Mouse (Mus musculus): ENCODE results near the gene Asic4. TPM values are rescaled to one million over a fixed set of nuclear protein-coding genes. Genes with fewer than 3 reads are reported as not detected.

Asic4 gene
- polyA plus RNA-seq, 1 experiment from 2014 or later, result 16.6 TPM

- Histone ChIP-seq H3K9me3 (ENCODE audit: control insufficient read depth, low read length) (no peaks in the 10 kb centered on the region), H3K4me1 (ENCODE audit: control insufficient read depth, insufficient read depth, low read length) (0 out of 2 replicates have a peak, but pooled peaks cover 5% of the 10 kb centered on the region), H3K9ac (replicated peaks; ENCODE audit: low read length) (no peak overlapping the region), H3K27ac (replicated peaks; ENCODE audit: low read depth, low read length) (no peak overlapping the region), H3K4me3 (replicated peaks; ENCODE audit: low read depth, low read length) (no peak overlapping the region), H3K4me2 (ENCODE audit: low read length) (no peak overlapping the region), H3K36me3 (ENCODE audit: control insufficient read depth, insufficient read depth, low read length) (peaks cover 37% of the 10 kb centered on the region), H3K27me3 (ENCODE audit: control insufficient read depth, insufficient read depth, low read length) (0 out of 2 replicates have a peak, but pooled peaks cover 5% of the 10 kb centered on the region)
- no peak for ATAC-seq (ENCODE audit: low FRiP score, low TSS enrichment)
- DNase-seq, result no peak
- WGBS, result 86% methylated on average over 7 of the region's 7 CpGs
Measured at GRCm38 (mm10) chr1:75499441-75499840, 49.2 kb downstream of the Asic4 start.

- H3K4me2 ChIP-seq (ENCODE audit: low read length), result no peak overlapping the region
- H3K27me3 ChIP-seq (ENCODE audit: control insufficient read depth, insufficient read depth, low read length), result 0 out of 2 replicates have a peak, but pooled peaks cover 5% of the 10 kb centered on the region
- H3K4me3 ChIP-seq (replicated peaks; ENCODE audit: low read depth, low read length), result no peak overlapping the region
- WGBS, result 96% methylated on average over 9 of the region's 9 CpGs
- H3K27ac ChIP-seq (replicated peaks; ENCODE audit: low read depth, low read length), result no peak overlapping the region
- ATAC-seq (ENCODE audit: low FRiP score, low TSS enrichment) (no peak), DNase-seq (no peak)
- peaks cover 15% of the 10 kb centered on the region for H3K4me1 ChIP-seq (ENCODE audit: control insufficient read depth, insufficient read depth, low read length)
- peaks cover 37% of the 10 kb centered on the region for H3K36me3 ChIP-seq (ENCODE audit: control insufficient read depth, insufficient read depth, low read length)
- no peak overlapping the region for H3K9ac ChIP-seq (replicated peaks; ENCODE audit: low read length)
- no peaks in the 10 kb centered on the region for H3K9me3 ChIP-seq (ENCODE audit: control insufficient read depth, low read length)
Measured at GRCm38 (mm10) chr1:75501905-75502304, 51.7 kb downstream of the Asic4 start.

GRCm38 (mm10) chr1:75502945-75503650 is 52.9 kb downstream of the Asic4 start:
- Histone ChIP-seq H3K9ac (replicated peaks; ENCODE audit: low read length) (no peak overlapping the region), H3K27me3 (ENCODE audit: control insufficient read depth, insufficient read depth, low read length) (0 out of 2 replicates have a peak, but pooled peaks cover 5% of the 10 kb centered on the region), H3K9me3 (ENCODE audit: control insufficient read depth, low read length) (no peaks in the 10 kb centered on the region), H3K27ac (replicated peaks; ENCODE audit: low read depth, low read length) (no peak overlapping the region), H3K36me3 (ENCODE audit: control insufficient read depth, insufficient read depth, low read length) (peaks cover 37% of the 10 kb centered on the region), H3K4me1 (ENCODE audit: control insufficient read depth, insufficient read depth, low read length) (peaks cover 18% of the 10 kb centered on the region), H3K4me2 (ENCODE audit: low read length) (no peak overlapping the region), H3K4me3 (replicated peaks; ENCODE audit: low read depth, low read length) (no peak overlapping the region)
- ATAC-seq (ENCODE audit: low FRiP score, low TSS enrichment), result no peak
- DNase-seq, result no peak
- WGBS, result 89% methylated on average over 25 of the region's 25 CpGs

DNA sequence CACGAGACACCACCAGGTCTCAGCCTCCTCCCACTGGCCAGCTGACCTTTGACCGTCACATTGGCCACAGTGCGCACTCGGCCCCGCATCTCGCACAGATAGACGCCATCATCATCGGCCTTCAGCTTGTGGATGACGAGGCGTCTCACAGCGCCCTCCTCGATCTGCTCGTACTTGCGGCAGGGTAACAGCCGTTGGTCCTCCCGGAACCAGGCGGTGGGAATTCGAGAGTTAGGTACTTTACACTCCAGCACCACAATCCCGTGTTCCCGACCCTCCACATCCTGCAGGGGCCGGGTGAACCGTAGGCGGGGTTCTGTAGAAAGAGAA is 53.4 kb downstream of the Asic4 start:
- H3K4me3 ChIP-seq (replicated peaks; ENCODE audit: low read depth, low read length), result no peak overlapping the region
- H3K9ac ChIP-seq (replicated peaks; ENCODE audit: low read length), result no peak overlapping the region
- no peak overlapping the region for H3K27ac ChIP-seq (replicated peaks; ENCODE audit: low read depth, low read length)
- ATAC-seq (ENCODE audit: low FRiP score, low TSS enrichment) (no peak), DNase-seq (no peak)
- peaks cover 18% of the 10 kb centered on the region for H3K4me1 ChIP-seq (ENCODE audit: control insufficient read depth, insufficient read depth, low read length)
- H3K4me2 ChIP-seq (ENCODE audit: low read length), result no peak overlapping the region
- no peaks in the 10 kb centered on the region for H3K9me3 ChIP-seq (ENCODE audit: control insufficient read depth, low read length)
- H3K27me3 ChIP-seq (ENCODE audit: control insufficient read depth, insufficient read depth, low read length), result 0 out of 2 replicates have a peak, but pooled peaks cover 5% of the 10 kb centered on the region
- peaks cover 35% of the 10 kb centered on the region for H3K36me3 ChIP-seq (ENCODE audit: control insufficient read depth, insufficient read depth, low read length)
- WGBS, result 69% methylated on average over 23 of the region's 23 CpGs

- peak overlapping the region; percentile 90 for H3K27ac ChIP-seq (replicated peaks; ENCODE audit: low read depth, low read length)
- 0 out of 2 replicates have a peak, but pooled peaks cover 5% of the 10 kb centered on the region for H3K27me3 ChIP-seq (ENCODE audit: control insufficient read depth, insufficient read depth, low read length)
- peaks cover 18% of the 10 kb centered on the region for H3K4me1 ChIP-seq (ENCODE audit: control insufficient read depth, insufficient read depth, low read length)
- peaks cover 27% of the 10 kb centered on the region for H3K36me3 ChIP-seq (ENCODE audit: control insufficient read depth, insufficient read depth, low read length)
- DNase-seq (no peak), ATAC-seq (ENCODE audit: low FRiP score, low TSS enrichment) (no peak)
- 67% methylated on average over 9 of the region's 9 CpGs for WGBS
- no peaks in the 10 kb centered on the region for H3K9me3 ChIP-seq (ENCODE audit: control insufficient read depth, low read length)
- peak overlapping the region; percentile 56 for H3K4me3 ChIP-seq (replicated peaks; ENCODE audit: low read depth, low read length)
- peak overlapping the region; percentile 80 for H3K4me2 ChIP-seq (ENCODE audit: low read length)
- peak overlapping the region; percentile 91 for H3K9ac ChIP-seq (replicated peaks; ENCODE audit: low read length)
Measured at GRCm38 (mm10) chr1:75504256-75505045, 54.2 kb downstream of the Asic4 start.

GRCm38 (mm10) chr1:75505159-75505955 is 55.1 kb downstream of the Asic4 start:
- H3K9me3 ChIP-seq (ENCODE audit: control insufficient read depth, low read length), result no peaks in the 10 kb centered on the region
- DNase-seq, result peak; percentile 91
- H3K4me1 ChIP-seq (ENCODE audit: control insufficient read depth, insufficient read depth, low read length), result peaks cover 18% of the 10 kb centered on the region
- under 1% methylated on average over 84 of the region's 84 CpGs for WGBS
- peak overlapping the region; percentile 56 for H3K4me3 ChIP-seq (replicated peaks; ENCODE audit: low read depth, low read length)
- ATAC-seq (ENCODE audit: low FRiP score, low TSS enrichment), result peak; percentile 75
- H3K9ac ChIP-seq (replicated peaks; ENCODE audit: low read length), result peak overlapping the region; percentile 91
- H3K27ac ChIP-seq (replicated peaks; ENCODE audit: low read depth, low read length), result peak overlapping the region; percentile 90
- peak overlapping the region; percentile 80 for H3K4me2 ChIP-seq (ENCODE audit: low read length)
- H3K36me3 ChIP-seq (ENCODE audit: control insufficient read depth, insufficient read depth, low read length), result peaks cover 19% of the 10 kb centered on the region
- H3K27me3 ChIP-seq (ENCODE audit: control insufficient read depth, insufficient read depth, low read length), result 0 out of 2 replicates have a peak, but pooled peaks cover 5% of the 10 kb centered on the region

DNA sequence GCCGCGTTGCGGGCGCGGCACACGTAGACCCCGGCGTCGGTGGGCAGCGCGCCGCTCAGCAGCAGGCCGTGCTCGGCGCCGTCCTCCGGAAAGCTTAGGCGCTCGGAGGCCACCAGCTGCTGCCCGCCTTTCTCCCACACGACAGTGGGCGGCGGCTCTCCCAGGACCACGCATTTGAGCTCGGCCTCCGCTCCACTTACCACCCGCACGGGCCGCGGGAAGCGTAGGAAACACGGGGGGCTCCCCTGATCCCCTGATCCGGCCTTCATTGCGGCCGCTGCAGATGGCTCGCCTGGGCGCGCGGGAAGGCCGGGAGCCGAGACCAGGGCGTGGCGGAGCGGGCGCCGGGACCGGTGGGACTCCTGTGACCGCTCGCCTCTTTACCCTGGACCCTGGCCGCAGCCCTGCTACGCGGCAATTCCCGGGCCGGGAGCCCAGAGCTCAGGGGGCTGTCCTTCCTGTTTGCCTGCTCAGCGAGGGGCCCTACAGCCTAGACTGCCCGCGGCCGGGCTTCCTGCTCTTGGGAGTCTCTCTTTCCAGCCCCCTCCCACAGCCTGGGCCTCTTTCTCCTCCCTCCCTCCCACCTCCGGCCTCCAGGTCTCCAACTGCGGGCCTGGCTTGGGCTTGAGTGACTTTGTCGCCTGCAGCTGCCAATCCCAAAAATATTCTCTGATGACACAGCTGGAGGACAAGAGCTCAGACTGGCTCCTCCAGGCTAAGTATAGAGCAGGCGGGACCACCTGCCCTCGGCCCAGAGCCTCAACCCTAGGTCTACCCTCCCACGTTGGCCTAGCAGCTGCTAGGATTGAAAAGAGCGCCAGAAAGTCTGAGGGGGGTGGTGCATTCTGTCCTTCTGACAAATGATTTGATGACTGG is 56.0 kb downstream of the Asic4 start, which contains the start of gene Obsl1:
Obsl1 (minus strand) TSS at position 497 of the 876 bp plus-strand sequence.
- Histone ChIP-seq H3K4me2 (ENCODE audit: low read length) (peak within 1 kb of the TSS; percentile 80), H3K4me3 (replicated peaks; ENCODE audit: low read depth, low read length) (peak within 1 kb of the TSS; percentile 56), H3K9ac (replicated peaks; ENCODE audit: low read length) (peak within 1 kb of the TSS; percentile 91), H3K27me3 (ENCODE audit: control insufficient read depth, insufficient read depth, low read length) (0 out of 2 replicates have a peak, but pooled peaks cover 5% of the 10 kb centered on the region), H3K4me1 (ENCODE audit: control insufficient read depth, insufficient read depth, low read length) (peaks cover 18% of the 10 kb centered on the region), H3K9me3 (ENCODE audit: control insufficient read depth, low read length) (no peaks in the 10 kb centered on the region), H3K27ac (replicated peaks; ENCODE audit: low read depth, low read length) (peak within 1 kb of the TSS; percentile 90), H3K36me3 (ENCODE audit: control insufficient read depth, insufficient read depth, low read length) (peaks cover 11% of the 10 kb centered on the region)
- ATAC-seq (ENCODE audit: low FRiP score, low TSS enrichment) (peak; percentile 61), DNase-seq (peak; percentile 77)
- under 1% methylated on average over 65 of the region's 65 CpGs for WGBS

Measured in midbrain, embryonic 14.5 days (tissue).